Mouse (Mus musculus) G1E (cell line): ENCODE measurements around the gene Cyren.

Experiments used
- CTCF ChIP-seq: IDR thresholded peaks from 2 replicates; pipeline ENCODE4 v1.5.1; 2012; ENCODE audit warnings: low read depth, low read length, inconsistent platforms, mixed read lengths
- GATA1 ChIP-seq: IDR thresholded peaks from 2 replicates; pipeline ENCODE4 v1.6.1; 2012; ENCODE audit warnings: borderline replicate concordance, low read length, inconsistent platforms, mixed read lengths

GRCm38 (mm10) chr6:34906125-34906524, 28.3 kb upstream of the Cyren start:
- TF ChIP-seq CTCF (no peak), GATA1 (no peak)
